Mouse (Mus musculus): Measurements from ENCODE around the gene Vegfb.

Gene Vegfb

DNA sequence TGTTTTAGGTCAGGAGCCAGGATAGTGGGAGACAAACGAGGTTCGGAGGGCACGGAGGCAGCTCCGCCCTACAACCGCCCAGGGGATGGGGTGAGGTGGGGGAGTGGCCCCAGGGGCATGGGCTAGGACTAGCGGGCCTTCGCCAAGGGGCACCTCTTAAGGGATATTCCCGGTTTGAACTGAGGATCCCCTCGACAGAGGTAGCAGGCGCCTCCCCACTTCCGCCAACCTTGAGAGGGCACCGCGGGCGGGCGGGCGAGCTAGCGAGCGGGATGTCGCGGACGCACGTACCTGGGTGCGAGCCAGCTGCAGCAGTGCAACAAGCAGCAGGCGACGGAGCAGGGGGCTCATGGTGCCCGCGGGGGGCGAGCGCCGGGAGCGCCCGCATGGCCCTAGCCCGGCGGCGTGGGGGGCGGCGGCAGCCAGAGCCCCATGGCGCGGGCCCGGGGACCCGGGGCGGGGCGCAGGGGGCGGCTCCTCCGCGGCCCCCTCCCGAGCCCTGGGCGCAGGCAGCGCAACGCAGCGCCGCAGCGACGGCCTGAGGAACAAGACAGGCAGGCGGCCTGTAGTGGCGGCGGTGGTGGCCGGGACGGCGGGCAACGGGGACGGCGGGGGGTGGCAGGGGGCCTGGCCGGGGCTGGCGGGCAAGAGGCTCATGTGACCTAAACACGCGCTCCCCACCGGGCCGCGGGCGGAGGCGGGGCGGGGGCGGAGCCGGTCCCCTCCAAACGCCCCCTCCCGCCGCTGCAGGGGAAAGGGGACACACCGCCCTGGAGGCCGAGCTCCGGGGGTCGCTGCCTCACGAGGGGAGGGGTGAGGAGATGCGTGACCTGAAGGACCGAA, at the start of gene Vegfb:
Gene Vegfb, minus strand, starts transcription at position 591 of the 843 bp plus-strand sequence.
- CTCF ChIA-PET: interaction anchor here (0.7 kb wide), 2 partner anchors 7 to 10 kb away, joined by 3 read pairs; no protein-coding TSS in a partner anchor

- CTCF ChIA-PET: no interaction called here
Measured at GRCm38 (mm10) chr19:7034006-7034405, 46.6 kb upstream of the Vegfb start.

GRCm38 (mm10) chr19:7029531-7029930, 42.1 kb upstream of the Vegfb start:
- CTCF ChIA-PET: no interaction called here

DNA sequence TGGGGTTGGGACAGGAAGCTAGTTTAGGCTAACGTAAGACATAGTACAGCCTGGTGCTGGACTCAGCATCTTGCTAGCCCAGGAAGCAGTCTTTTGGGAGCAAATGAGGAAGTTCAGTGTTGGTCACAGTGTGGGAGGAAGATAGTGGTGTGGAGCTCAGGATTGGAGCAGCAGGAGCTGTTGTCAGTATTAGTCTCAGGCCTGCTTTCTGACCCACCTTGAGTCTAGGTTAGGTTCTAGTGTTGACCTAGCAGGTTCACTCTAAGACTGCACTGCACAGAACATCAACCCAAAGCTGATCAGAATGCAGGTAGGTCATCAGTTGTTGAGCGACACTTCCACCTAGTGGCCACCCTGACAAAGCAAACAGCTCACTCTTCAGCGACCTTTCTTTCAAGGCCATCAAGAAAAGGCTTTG, 32.8 kb upstream of the Vegfb start:
- CTCF ChIA-PET: interaction anchor here (0.5 to 0.6 kb wide), 2 partner anchors 24 to 1619 kb away, joined by 3 read pairs; partner anchors contain the start of genes Nudt22 and Trpt1

DNA sequence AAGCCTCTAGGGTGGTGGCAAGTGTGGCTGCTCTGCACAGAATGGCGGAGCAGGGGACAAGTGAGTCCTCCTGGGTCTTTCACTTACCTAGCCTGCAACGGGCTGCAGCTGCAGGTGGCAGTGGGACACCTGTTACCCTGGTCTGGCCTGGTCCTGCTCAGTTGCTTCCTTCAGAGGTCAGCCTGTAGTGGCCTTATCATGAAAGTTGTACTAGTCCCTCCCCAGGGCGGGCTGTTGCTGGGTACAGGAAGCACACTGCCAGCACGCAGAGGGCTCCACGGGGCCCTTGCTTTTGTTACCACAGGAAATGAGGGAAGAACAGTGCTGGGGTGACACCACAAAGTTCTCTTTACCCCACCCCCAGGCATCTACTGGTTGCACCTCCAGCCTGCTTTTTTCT, 31.7 kb upstream of the Vegfb start, which contains the start of gene Fermt3:
Gene Fermt3, minus strand, starts transcription at position 279 of the 400 bp plus-strand sequence.
- CTCF ChIA-PET: interaction anchor here (0.5 kb wide), 1 partner anchor 101 kb away, joined by 3 read pairs; no protein-coding TSS in a partner anchor

- CTCF ChIA-PET: interaction anchor here (0.5 to 0.7 kb wide), 2 partner anchors 48 to 101 kb away, joined by 3 read pairs; no protein-coding TSS in a partner anchor
Measured at GRCm38 (mm10) chr19:7018546-7018945, 31.1 kb upstream of the Vegfb start.

- CTCF ChIA-PET: interaction anchor here (0.7 to 0.8 kb wide), 2 partner anchors 38 to 47 kb away, joined by 3 read pairs; no protein-coding TSS in a partner anchor
Measured at GRCm38 (mm10) chr19:7017541-7018457, 30.3 kb upstream of the Vegfb start.

- CTCF ChIA-PET: no interaction called here
Measured at GRCm38 (mm10) chr19:7014481-7015135, 27.2 kb upstream of the Vegfb start.

DNA sequence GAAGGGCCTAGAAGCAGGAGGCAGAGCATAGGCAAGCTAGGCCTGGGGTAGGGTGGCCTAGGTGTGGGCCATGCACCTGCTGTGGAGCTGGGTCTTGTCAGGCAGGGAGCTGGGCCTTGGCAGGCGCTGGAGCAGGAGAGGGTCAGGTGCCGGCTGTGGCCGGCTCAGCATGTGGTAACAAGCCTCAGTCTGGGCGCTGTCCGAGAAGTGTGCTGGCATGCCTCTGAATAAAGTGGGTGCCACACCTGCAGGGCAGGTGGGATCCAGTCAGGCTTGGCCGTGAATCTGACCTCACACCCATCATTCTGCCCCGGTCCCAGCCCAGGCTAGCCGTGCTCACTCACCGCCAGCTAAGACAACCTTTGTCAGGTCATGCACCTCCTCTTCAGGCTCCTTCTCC, 26.5 kb upstream of the Vegfb start:
- CTCF ChIA-PET: no interaction called here

- CTCF ChIA-PET: no interaction called here
Measured at GRCm38 (mm10) chr19:7012426-7012825, 25.0 kb upstream of the Vegfb start.

DNA sequence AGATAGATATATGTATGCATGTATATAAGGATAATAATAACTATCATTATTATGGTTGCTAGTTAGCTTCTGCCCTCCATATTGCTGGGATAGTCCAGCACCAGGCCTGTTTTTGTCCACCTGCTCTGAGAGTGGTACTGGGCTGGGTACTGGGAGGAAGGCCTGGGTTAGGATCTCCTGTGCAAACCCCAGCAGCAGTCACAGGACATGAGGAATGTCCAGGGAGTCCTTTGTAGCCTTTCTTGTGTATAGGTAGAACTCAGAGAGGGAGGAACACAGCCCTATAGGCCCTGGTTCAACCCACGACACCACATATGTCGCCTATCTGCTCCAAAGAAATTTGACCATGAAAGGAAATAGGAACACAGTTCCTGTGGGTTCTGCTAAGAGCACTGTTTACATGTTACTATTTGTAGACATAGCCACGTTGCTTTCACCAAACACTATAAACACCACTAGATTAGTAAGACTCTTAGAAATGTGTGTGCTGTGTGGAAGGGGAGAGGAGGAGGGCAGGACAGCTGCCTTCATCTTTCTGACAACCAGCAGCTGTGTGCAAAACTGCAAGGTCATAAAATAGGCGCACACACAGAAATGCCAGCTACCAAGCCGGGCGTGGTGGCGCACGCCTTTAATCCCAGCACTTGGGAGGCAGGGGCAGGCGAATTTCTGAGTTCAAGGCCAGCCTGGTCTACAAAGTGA, 19.6 kb upstream of the Vegfb start:
- CTCF ChIA-PET: interaction anchor here (0.5 to 1.2 kb wide), 2 partner anchors 33 to 78 kb away, joined by 4 to 5 read pairs; partner anchors contain the start of gene Stip1

GRCm38 (mm10) chr19:6999360-7000063, 12.1 kb upstream of the Vegfb start:
- CTCF ChIA-PET: no interaction called here

DNA sequence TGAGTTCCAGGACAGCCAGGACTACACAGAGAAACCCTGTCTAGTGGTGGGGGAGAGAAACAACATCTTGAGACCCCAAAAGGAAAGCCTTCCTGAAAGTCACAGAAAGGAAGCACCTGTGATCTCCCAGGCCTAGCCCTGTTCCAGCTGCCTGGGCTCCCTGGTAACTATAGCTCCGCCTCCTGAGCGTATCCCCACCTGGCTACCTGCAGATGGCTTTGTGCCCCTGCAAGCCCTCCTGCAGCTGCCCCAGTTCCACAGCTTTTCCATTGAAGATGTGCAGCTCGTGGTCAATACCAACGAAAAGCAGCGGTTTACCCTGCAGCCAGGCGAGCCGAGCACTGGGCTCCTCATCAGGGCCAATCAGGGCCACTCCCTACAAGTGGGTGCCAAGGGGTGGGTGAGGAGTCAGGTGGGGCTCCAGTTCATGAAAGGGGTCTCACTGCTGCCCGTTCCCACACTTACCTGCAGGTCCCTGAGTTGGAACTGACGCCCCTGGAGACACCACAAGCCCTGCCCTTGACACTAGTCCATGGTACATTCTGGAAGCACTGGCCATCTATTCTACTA, 10.4 kb upstream of the Vegfb start:
- CTCF ChIA-PET: interaction anchor here (0.5 to 0.6 kb wide), 2 partner anchors 9 to 947 kb away, joined by 4 to 6 read pairs; no protein-coding TSS in a partner anchor

GRCm38 (mm10) chr19:6996006-6996405, 8.6 kb upstream of the Vegfb start, which contains the start of the genes Nudt22 and Trpt1:
TSS of gene Nudt22 (minus strand) at chr19:6996117.
TSS of gene Trpt1 (plus strand) at chr19:6996131.
- CTCF ChIA-PET: interaction anchor here (0.5 kb wide), 2 partner anchors 25 to 127 kb away, joined by 3 to 12 read pairs; no protein-coding TSS in a partner anchor

- CTCF ChIA-PET: interaction anchor here (0.5 kb wide), 2 partner anchors 25 to 126 kb away, joined by 3 to 12 read pairs; no protein-coding TSS in a partner anchor
Measured at GRCm38 (mm10) chr19:6995255-6995991, 8.0 kb upstream of the Vegfb start.

DNA sequence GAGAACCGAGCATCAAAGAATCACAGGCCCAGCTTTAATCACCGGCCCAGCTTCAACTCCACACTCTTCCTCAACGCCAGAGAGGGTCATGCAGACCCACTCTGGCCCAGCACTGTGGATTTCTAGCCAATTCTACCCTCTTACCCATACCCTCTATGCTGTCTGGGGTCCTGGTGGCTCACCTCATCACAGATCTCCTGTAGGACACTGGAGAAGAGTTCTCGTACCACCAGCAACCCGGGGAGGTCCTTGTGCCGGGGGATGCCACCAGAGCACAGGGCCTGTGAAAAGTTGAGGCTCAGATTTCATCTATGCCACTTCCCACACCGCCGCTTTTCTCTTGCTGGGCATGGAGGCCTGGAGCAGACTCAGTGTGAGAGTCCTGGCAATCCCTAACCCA, 7.0 kb upstream of the Vegfb start:
- CTCF ChIA-PET: interaction anchor here (1.0 kb wide), 1 partner anchor 9 kb away, joined by 4 read pairs; no protein-coding TSS in a partner anchor

DNA sequence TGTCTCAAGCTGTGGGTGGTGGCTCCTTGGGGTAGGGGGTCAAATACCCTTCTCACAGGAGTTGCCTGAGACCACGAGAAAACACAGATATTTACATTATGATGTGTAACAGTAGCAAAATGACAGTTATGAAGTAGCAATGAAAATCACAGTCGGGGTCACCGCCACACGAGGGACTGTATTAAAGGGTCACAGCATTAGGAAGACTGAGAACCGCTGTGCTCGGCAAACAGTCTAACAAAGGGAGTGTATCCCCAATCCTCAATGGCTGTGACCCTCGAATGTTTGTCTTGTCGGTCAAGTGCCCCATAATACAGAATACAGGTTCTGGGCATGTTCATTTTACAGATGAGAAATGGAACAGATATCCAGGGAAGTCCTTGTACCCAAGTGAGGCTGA, 6.6 kb upstream of the Vegfb start:
- CTCF ChIA-PET: interaction anchor here (1.0 kb wide), 1 partner anchor 9 kb away, joined by 4 read pairs; no protein-coding TSS in a partner anchor

DNA sequence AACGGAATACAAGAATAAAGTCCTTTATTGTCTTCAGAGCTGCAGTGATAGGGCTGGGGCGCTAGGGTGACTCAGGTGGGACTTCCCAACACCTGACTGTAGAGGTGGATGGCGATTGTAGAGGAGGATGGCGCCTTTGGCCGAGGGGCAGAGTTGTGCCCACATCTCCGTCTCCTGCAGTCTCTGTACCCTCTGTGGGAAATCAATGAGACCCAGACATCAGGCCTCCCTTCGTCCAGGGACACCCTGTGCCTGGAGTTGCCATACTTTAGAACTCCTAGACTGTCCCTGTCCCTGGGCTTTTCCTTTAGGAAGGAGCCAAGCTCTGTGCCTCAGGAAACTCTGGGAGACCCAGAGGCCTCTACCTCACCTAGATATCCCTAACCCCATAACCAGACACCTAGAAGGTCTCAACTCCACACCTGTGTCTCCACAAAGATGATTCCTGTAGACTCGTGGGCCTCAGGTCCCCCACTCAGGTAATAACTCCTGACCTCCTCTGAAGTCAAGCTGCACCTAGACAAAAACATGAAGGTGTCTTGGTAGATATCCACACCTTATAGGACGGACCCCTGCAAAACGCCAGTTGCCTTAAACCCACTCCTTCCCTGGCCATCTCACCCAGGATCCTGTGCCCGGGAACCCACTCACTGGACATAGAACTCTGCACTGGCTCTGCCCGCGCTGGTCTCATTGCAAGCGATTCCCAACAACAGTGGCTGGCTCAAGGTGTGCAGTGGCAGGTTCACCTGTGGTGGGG, 5.7 kb upstream of the Vegfb start:
- CTCF ChIA-PET: no interaction called here

Data from spleen, embryonic (tissue).